Mouse (Mus musculus): Measurements from ENCODE around the gene Usp13.

The Usp13 gene

DNA sequence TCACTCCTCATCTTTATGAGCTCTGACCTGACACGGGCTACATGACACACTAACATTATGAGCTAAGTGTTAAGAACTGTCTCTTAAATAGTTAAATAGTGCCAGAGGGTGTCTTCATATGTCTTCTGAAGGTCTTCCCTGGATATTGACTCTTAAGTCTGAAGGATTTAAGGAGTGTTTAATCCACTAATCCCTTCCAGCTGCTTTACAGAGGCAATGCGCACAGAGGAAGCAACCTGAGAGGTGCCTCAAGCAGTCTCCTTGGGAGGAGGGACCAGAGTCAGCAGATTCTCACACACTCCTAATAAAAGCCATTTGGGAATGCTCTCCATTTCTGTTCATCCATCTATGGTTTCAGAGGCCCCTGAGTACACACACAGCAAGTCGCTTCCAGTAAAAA, 167.8 kb downstream of the Usp13 start:
- DNase-seq (ENCODE audit: low read depth, low spot score) = no peak
- Histone ChIP-seq H3K36me3 (ENCODE audit: control insufficient read depth, insufficient read depth, low read length, poor library complexity, severe bottlenecking) (no peaks in the 10 kb centered on the region), H3K27me3 (ENCODE audit: control insufficient read depth, insufficient read depth, low read length, poor library complexity, severe bottlenecking) (no peaks in the 10 kb centered on the region)

Data from splenic B cell, adult 2 months (primary cell).